In the genomic region with DNA sequence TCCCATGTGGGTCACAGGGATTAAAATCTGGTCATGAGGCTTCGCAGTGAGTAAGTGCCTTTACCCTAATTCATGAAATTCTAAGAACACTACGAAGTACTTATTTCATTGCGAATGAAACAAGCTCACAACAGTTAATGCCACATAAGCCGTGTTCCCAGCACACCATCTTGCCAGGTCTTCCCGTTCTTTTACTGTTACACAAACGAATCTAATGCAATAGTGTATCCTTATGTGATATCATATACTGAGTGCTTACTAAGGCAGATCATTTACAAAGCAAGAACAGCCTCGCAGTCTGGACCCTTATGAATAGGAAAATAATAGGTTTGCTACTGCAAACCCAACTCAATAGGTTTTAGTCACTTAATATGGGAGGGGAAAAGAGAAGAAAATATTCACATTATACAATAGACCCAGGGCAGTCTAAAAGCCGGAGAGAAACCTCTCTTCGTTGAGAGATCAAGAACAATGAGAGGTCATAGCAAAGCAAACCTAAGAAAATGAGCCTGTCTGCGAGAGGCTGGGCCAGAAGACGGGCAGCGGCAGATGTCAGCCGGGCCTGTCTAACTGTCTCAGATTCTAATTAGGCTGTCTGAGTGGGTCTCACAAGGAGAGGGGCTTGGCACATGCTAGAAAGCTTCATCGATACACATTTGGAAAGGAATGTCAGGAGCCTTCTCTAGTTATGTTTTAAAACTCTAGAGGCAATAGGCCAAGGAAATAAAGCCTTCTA, we compare ENCODE assay signal across 8 mouse cellular contexts. TPM values are rescaled to one million over a fixed set of nuclear protein-coding genes. Genes with fewer than 3 reads are reported as not detected.
DNase-seq lines count a peak whose midpoint lies in the region; TF ChIP-seq lines count a peak whose summit lies in the region.

No protein-coding gene starts in this region.

- H3K9me3 ChIP-seq in hindbrain, embryonic 10.5 days = peaks cover 5% of the 10 kb centered on the region; the same call in 1 of the 2 replicates
- H3K9me3 ChIP-seq in megakaryocyte, embryonic 14.5 days = no peaks in the 10 kb centered on the region

- no peak for TF ChIP-seq CTCF in layer of hippocampus, adult 2 months (conservative IDR thresholded peaks at IDR 0.05)
- no peak for TF ChIP-seq CTCF in brain, embryonic 14.5 days (IDR thresholded peaks at IDR 0.05; ENCODE audit: borderline replicate concordance, extremely low read depth, insufficient read depth, insufficient read length)

- WGBS in hindbrain, embryonic 10.5 days = 36% methylated on average over 14 of the region's 14 CpGs

- peak overlapping the region; percentile 83 for H3K4me3 ChIP-seq in layer of hippocampus, adult 2 months
- peak overlapping the region; percentile 79 for H3K4me3 ChIP-seq in hindbrain, embryonic 10.5 days
- H3K4me3 ChIP-seq in megakaryocyte, embryonic 14.5 days (replicated peaks) = peak overlapping the region; percentile 98

- H3K27me3 ChIP-seq in hindbrain, embryonic 10.5 days (ENCODE audit: insufficient read depth, poor library complexity, severe bottlenecking) = no peaks in the 10 kb centered on the region
- H3K27me3 ChIP-seq in megakaryocyte, embryonic 14.5 days (replicated peaks) = no peaks in the 10 kb centered on the region

- H3K27ac ChIP-seq in layer of hippocampus, adult 2 months = peak overlapping the region; percentile 81
- peak overlapping the region; percentile 98 for H3K27ac ChIP-seq in hindbrain, embryonic 10.5 days

- H3K36me3 ChIP-seq in hindbrain, embryonic 10.5 days = peaks cover 36% of the 10 kb centered on the region
- peaks cover 34% of the 10 kb centered on the region for H3K36me3 ChIP-seq in megakaryocyte, embryonic 14.5 days (replicated peaks; ENCODE audit: low read length)

- TF ChIP-seq POLR2A in brain, embryonic 14.5 days (IDR thresholded peaks at IDR 0.05; ENCODE audit: borderline replicate concordance, extremely low read depth, insufficient read depth, insufficient read length, poor library complexity, severe bottlenecking) = no peak

- DNase-seq in layer of hippocampus, adult 2 months (ENCODE audit: low spot score in 2 of 2) = no peak
- no peak for DNase-seq in layer of hippocampus, postnatal 36 days
- DNase-seq in brain, embryonic 14.5 days (ENCODE audit: low read depth) = peak; percentile 87
- DNase-seq in hindbrain, embryonic 10.5 days (ENCODE audit: low spot score) = no peak
- DNase-seq in urinary bladder, adult 2 months (ENCODE audit: low spot score) = no peak
- no peak for DNase-seq in thymus, postnatal 14 days
- DNase-seq in layer of hippocampus, postnatal 14 days (ENCODE audit: low spot score in 2 of 2) = no peak

- H3K4me1 ChIP-seq in hindbrain, embryonic 10.5 days (replicated peaks) = peaks cover 27% of the 10 kb centered on the region
- peaks cover 38% of the 10 kb centered on the region for H3K4me1 ChIP-seq in megakaryocyte, embryonic 14.5 days

RNA-seq across cellular contexts. Expression of a gene that starts 1.3 kb away (rescaled TPM):
- total RNA-seq in layer of hippocampus, adult 2 months (2021) = 10 to 100 TPM; 35.0 to 36.5 TPM
- total RNA-seq in layer of hippocampus, postnatal 36 days (2021) = 10 to 100 TPM; 30.3 to 32.2 TPM
- 61.8 and 123 TPM in 2 replicates for polyA plus RNA-seq in brain, embryonic 14.5 days (2012; rRNA removed)
- 185 and 211 TPM in 2 replicates for polyA plus RNA-seq in hindbrain, embryonic 10.5 days (2016; fragmentation: Nextera tagmentation; extraction: Ambion mirVana)
- 127 TPM in 1 of 2 replicates, not detected in the other for polyA plus RNA-seq in megakaryocyte, embryonic 14.5 days (2012; ENCODE audit: insufficient read depth, low replicate concordance)
- 102 and 109 TPM in 2 replicates for polyA plus RNA-seq in urinary bladder, adult 2 months (2012; rRNA removed)
- total RNA-seq in layer of hippocampus, postnatal 14 days (2021) = 10 to 100 TPM; 24.9 to 31.0 TPM

RNA-seq across cellular contexts. Expression of a gene that starts 33.9 kb away (rescaled TPM):
- 10 to 100 TPM; 82.6 to 92.7 TPM for total RNA-seq in layer of hippocampus, adult 2 months (2021)
- total RNA-seq in layer of hippocampus, postnatal 36 days (2021) = 10 to 100 TPM; 78.4 to 82.1 TPM
- 85.6 and 86.1 TPM in 2 replicates for polyA plus RNA-seq in brain, embryonic 14.5 days (2012; rRNA removed)
- 12.9 and 15.7 TPM in 2 replicates for polyA plus RNA-seq in hindbrain, embryonic 10.5 days (2016; fragmentation: Nextera tagmentation; extraction: Ambion mirVana)
- 11.3 and 16.0 TPM in 2 replicates for polyA plus RNA-seq in megakaryocyte, embryonic 14.5 days (2012; ENCODE audit: insufficient read depth, low replicate concordance)
- polyA plus RNA-seq in urinary bladder, adult 2 months (2012; rRNA removed) = 42.0 and 42.3 TPM in 2 replicates
- 10 to 100 TPM; 63.9 to 66.1 TPM for total RNA-seq in layer of hippocampus, postnatal 14 days (2021)
